Mouse (Mus musculus): ENCODE measurements around the gene Rora. TPM values are rescaled to one million over a fixed set of nuclear protein-coding genes. Genes with fewer than 3 reads are reported as not detected.
A peak's percentile ranks its signal among the peaks of the same experiment; 100 is the strongest.

Rora gene
- polyA plus RNA-seq, 1 experiment from 2014 or later: 3.8 TPM

GRCm38 (mm10) chr9:68696425-68696956 is 42.9 kb downstream of the Rora start:
- 85% methylated on average over 3 of the region's 3 CpGs for WGBS
- Histone ChIP-seq H3K4me3 (no peak overlapping the region), H3K27ac (no peak overlapping the region), H3K4me1 (peaks cover 20% of the 10 kb centered on the region), H3K9me3 (replicated peaks) (no peaks in the 10 kb centered on the region), H3K27me3 (ENCODE audit: low read depth, poor library complexity, severe bottlenecking) (peaks cover 45% of the 10 kb centered on the region), H3K36me3 (no peaks in the 10 kb centered on the region)
- no peak for DNase-seq (ENCODE audit: low spot score)

- H3K4me1 ChIP-seq: peaks cover 20% of the 10 kb centered on the region
- 51% methylated on average over 1 of the region's 1 CpGs for WGBS
- H3K27ac ChIP-seq: no peak overlapping the region
- no peaks in the 10 kb centered on the region for H3K36me3 ChIP-seq
- peaks cover 65% of the 10 kb centered on the region for H3K27me3 ChIP-seq (ENCODE audit: low read depth, poor library complexity, severe bottlenecking)
- no peak overlapping the region for H3K4me3 ChIP-seq
- no peaks in the 10 kb centered on the region for H3K9me3 ChIP-seq (replicated peaks)
- DNase-seq (ENCODE audit: low spot score): no peak
Measured at GRCm38 (mm10) chr9:68699341-68699740, 45.8 kb downstream of the Rora start.

- no peak for DNase-seq (ENCODE audit: low spot score)
- 20% methylated on average over 4 of the region's 4 CpGs for WGBS
- Histone ChIP-seq H3K4me1 (peaks cover 15% of the 10 kb centered on the region), H3K36me3 (no peaks in the 10 kb centered on the region), H3K27ac (no peak overlapping the region), H3K4me3 (no peak overlapping the region), H3K27me3 (ENCODE audit: low read depth, poor library complexity, severe bottlenecking) (peaks cover 70% of the 10 kb centered on the region), H3K9me3 (replicated peaks) (no peaks in the 10 kb centered on the region)
Measured at GRCm38 (mm10) chr9:68699856-68700255, 46.3 kb downstream of the Rora start.

GRCm38 (mm10) chr9:68707636-68708035 is 54.0 kb downstream of the Rora start:
- no peak for DNase-seq (ENCODE audit: low spot score)
- H3K9me3 ChIP-seq (replicated peaks): no peaks in the 10 kb centered on the region
- no peaks in the 10 kb centered on the region for H3K36me3 ChIP-seq
- peaks cover 51% of the 10 kb centered on the region for H3K27me3 ChIP-seq (ENCODE audit: low read depth, poor library complexity, severe bottlenecking)
- peaks cover 13% of the 10 kb centered on the region for H3K4me1 ChIP-seq
- no peak overlapping the region for H3K4me3 ChIP-seq
- WGBS: 62% methylated on average over 5 of the region's 5 CpGs
- no peak overlapping the region for H3K27ac ChIP-seq

- DNase-seq (ENCODE audit: low spot score): no peak
- Histone ChIP-seq H3K4me1 (peaks cover 13% of the 10 kb centered on the region), H3K4me3 (no peak overlapping the region), H3K27me3 (ENCODE audit: low read depth, poor library complexity, severe bottlenecking) (peaks cover 42% of the 10 kb centered on the region), H3K9me3 (replicated peaks) (no peaks in the 10 kb centered on the region), H3K27ac (no peak overlapping the region), H3K36me3 (no peaks in the 10 kb centered on the region)
- 77% methylated on average over 8 of the region's 8 CpGs for WGBS
Measured at GRCm38 (mm10) chr9:68709232-68709631, 55.6 kb downstream of the Rora start.

GRCm38 (mm10) chr9:68710893-68711654 is 57.5 kb downstream of the Rora start:
- DNase-seq (ENCODE audit: low spot score): no peak
- 87% methylated on average over 14 of the region's 14 CpGs for WGBS
- Histone ChIP-seq H3K9me3 (replicated peaks) (no peaks in the 10 kb centered on the region), H3K4me3 (no peak overlapping the region), H3K36me3 (no peaks in the 10 kb centered on the region), H3K27me3 (ENCODE audit: low read depth, poor library complexity, severe bottlenecking) (peaks cover 37% of the 10 kb centered on the region), H3K4me1 (peaks cover 2% of the 10 kb centered on the region), H3K27ac (no peak overlapping the region)

- WGBS: 18% methylated on average over 5 of the region's 5 CpGs
- Histone ChIP-seq H3K9me3 (replicated peaks) (no peaks in the 10 kb centered on the region), H3K27me3 (ENCODE audit: low read depth, poor library complexity, severe bottlenecking) (no peaks in the 10 kb centered on the region; the same call in 1 of the 2 replicates), H3K4me3 (no peak overlapping the region), H3K27ac (no peak overlapping the region), H3K36me3 (no peaks in the 10 kb centered on the region), H3K4me1 (no peaks in the 10 kb centered on the region)
- peak; percentile 80 for DNase-seq (ENCODE audit: low spot score)
Measured at GRCm38 (mm10) chr9:68716961-68717360, 63.4 kb downstream of the Rora start.

- no peak overlapping the region for H3K4me3 ChIP-seq
- 95% methylated on average over 6 of the region's 6 CpGs for WGBS
Measured at GRCm38 (mm10) chr9:68718427-68718826, 64.8 kb downstream of the Rora start.

GRCm38 (mm10) chr9:68719286-68719685 is 65.7 kb downstream of the Rora start:
- DNase-seq (ENCODE audit: low spot score): no peak
- Histone ChIP-seq H3K27ac (no peak overlapping the region), H3K9me3 (replicated peaks) (no peaks in the 10 kb centered on the region), H3K36me3 (no peaks in the 10 kb centered on the region), H3K4me3 (no peak overlapping the region), H3K27me3 (ENCODE audit: low read depth, poor library complexity, severe bottlenecking) (no peaks in the 10 kb centered on the region; the same call in 1 of the 2 replicates), H3K4me1 (no peaks in the 10 kb centered on the region)
- WGBS: 91% methylated on average over 9 of the region's 9 CpGs

More at GRCm38 (mm10) chr9:68718427-68718826, 64.8 kb downstream of the Rora start:
- Histone ChIP-seq H3K27ac (no peak overlapping the region), H3K9me3 (replicated peaks) (no peaks in the 10 kb centered on the region), H3K36me3 (no peaks in the 10 kb centered on the region), H3K4me1 (no peaks in the 10 kb centered on the region), H3K27me3 (ENCODE audit: low read depth, poor library complexity, severe bottlenecking) (no peaks in the 10 kb centered on the region; the same call in 1 of the 2 replicates)
- no peak for DNase-seq (ENCODE audit: low spot score)

GRCm38 (mm10) chr9:68724636-68725285 is 71.2 kb downstream of the Rora start:
- no peak overlapping the region for H3K4me3 ChIP-seq
- H3K4me1 ChIP-seq: no peaks in the 10 kb centered on the region
- H3K36me3 ChIP-seq: no peaks in the 10 kb centered on the region
- DNase-seq (ENCODE audit: low spot score): no peak
- no peak overlapping the region for H3K27ac ChIP-seq
- no peaks in the 10 kb centered on the region for H3K27me3 ChIP-seq (ENCODE audit: low read depth, poor library complexity, severe bottlenecking)
- WGBS: 88% methylated on average over 8 of the region's 8 CpGs
- H3K9me3 ChIP-seq (replicated peaks): no peaks in the 10 kb centered on the region

- Histone ChIP-seq H3K4me1 (no peaks in the 10 kb centered on the region), H3K36me3 (no peaks in the 10 kb centered on the region), H3K27me3 (ENCODE audit: low read depth, poor library complexity, severe bottlenecking) (no peaks in the 10 kb centered on the region), H3K4me3 (no peak overlapping the region), H3K9me3 (replicated peaks) (no peaks in the 10 kb centered on the region), H3K27ac (no peak overlapping the region)
- 89% methylated on average over 11 of the region's 11 CpGs for WGBS
- no peak for DNase-seq (ENCODE audit: low spot score)
Measured at GRCm38 (mm10) chr9:68727166-68727855, 73.7 kb downstream of the Rora start.

GRCm38 (mm10) chr9:68731438-68731837 is 77.9 kb downstream of the Rora start:
- Histone ChIP-seq H3K36me3 (no peaks in the 10 kb centered on the region), H3K4me3 (no peak overlapping the region), H3K9me3 (replicated peaks) (no peaks in the 10 kb centered on the region), H3K27ac (no peak overlapping the region), H3K4me1 (no peaks in the 10 kb centered on the region), H3K27me3 (ENCODE audit: low read depth, poor library complexity, severe bottlenecking) (no peaks in the 10 kb centered on the region)
- DNase-seq (ENCODE audit: low spot score): no peak
- WGBS: 83% methylated on average over 1 of the region's 1 CpGs

- no peak overlapping the region for H3K27ac ChIP-seq
- no peak for DNase-seq (ENCODE audit: low spot score)
- 92% methylated on average over 4 of the region's 4 CpGs for WGBS
- H3K36me3 ChIP-seq: no peaks in the 10 kb centered on the region
- no peaks in the 10 kb centered on the region; the same call in 1 of the 2 replicates for H3K4me1 ChIP-seq
- H3K4me3 ChIP-seq: no peak overlapping the region
- H3K27me3 ChIP-seq (ENCODE audit: low read depth, poor library complexity, severe bottlenecking): no peaks in the 10 kb centered on the region
- H3K9me3 ChIP-seq (replicated peaks): no peaks in the 10 kb centered on the region
Measured at GRCm38 (mm10) chr9:68732929-68733328, 79.3 kb downstream of the Rora start.
